Mouse (Mus musculus): ENCODE data around the gene Ddi2.

GRCm38 (mm10) chr4:141711250-141711649 lies 12.0 kb downstream of the Ddi2 start:
- TF ChIP-seq POLR2A (IDR thresholded peaks at IDR 0.05; ENCODE audit: low read depth, low read length) (no peak), CTCF (IDR thresholded peaks at IDR 0.05; ENCODE audit: borderline replicate concordance, insufficient read depth, low read length) (no peak)

Measured in embryonic fibroblast, embryonic 13.5 days (primary cell).